Mouse (Mus musculus) forebrain, embryonic 16.5 days (tissue): Measurements from ENCODE around the gene Lsm4. TPM values are rescaled to one million over a fixed set of nuclear protein-coding genes. Genes with fewer than 3 reads are reported as not detected.

Experiments used
- ATAC-seq: fragments of 200-750 bp; cut with Nextera tagmentation; 2 replicates; pipeline ENCODE4 v1.8.0; 2017; ENCODE audit warnings: mild to moderate bottlenecking, moderate library complexity
- H3K27ac ChIP-seq: fragments of 300-500 bp; sonication (generic); 2 replicates; pipeline ENCODE4 v1.5.1; 2014; ENCODE audit warnings: low read length, control low read depth
- H3K27me3 ChIP-seq: fragments of 300-500 bp; sonication (generic); replicated peaks from 2 replicates; pipeline ENCODE4 v1.6.1; 2014; ENCODE audit warnings: low read length; ENCODE audit not compliant: control insufficient read depth, insufficient read depth
- H3K36me3 ChIP-seq: fragments of 300-500 bp; sonication (generic); 2 replicates; pipeline ENCODE4 v1.6.1; 2014; ENCODE audit not compliant: control insufficient read depth, insufficient read depth
- H3K4me1 ChIP-seq: fragments of 300-500 bp; sonication (generic); replicated peaks from 2 replicates; pipeline ENCODE4 v1.6.1; 2014; ENCODE audit warnings: low read length; ENCODE audit not compliant: control insufficient read depth, insufficient read depth
- H3K4me2 ChIP-seq: fragments of 300-500 bp; sonication (generic); 2 replicates; pipeline ENCODE4 v1.6.1; 2014; ENCODE audit warnings: mild to moderate bottlenecking, low read length, control low read depth
- H3K4me3 ChIP-seq: fragments of 300-500 bp; sonication (generic); replicated peaks from 2 replicates; pipeline ENCODE4 v1.5.1; 2014; ENCODE audit warnings: mild to moderate bottlenecking, low read length, control low read depth
- H3K9ac ChIP-seq: fragments of 300-500 bp; sonication (generic); replicated peaks from 2 replicates; pipeline ENCODE4 v1.6.1; 2014; ENCODE audit warnings: low read depth, low read length, control low read depth
- H3K9me3 ChIP-seq: fragments of 300-500 bp; sonication (generic); 2 replicates; pipeline ENCODE4 v1.6.1; 2016; ENCODE audit warnings: low read length; ENCODE audit not compliant: control insufficient read depth
- WGBS: fragments of 180-500 bp; shearing (Covaris S2); extraction: QIAGEN DNeasy Blood & Tissue Kit; methylation state at CpG from one replicate; pipeline ENCODE4 v1.1.7; 2014; 5-methylcytosine and 5-hydroxymethylcytosine counted together
- polyA plus RNA-seq: library from polyadenylated mRNA; unstranded; fragments of >200 nt; fragmentation: Nextera tagmentation; extraction: Ambion mirVana; gene quantifications from 2 replicates; pipeline ENCODE4 v1.2.1, GENCODE M21; 2015

Gene Lsm4
- polyA plus RNA-seq, 1 experiment from 2014 or later, result 168 TPM

DNA sequence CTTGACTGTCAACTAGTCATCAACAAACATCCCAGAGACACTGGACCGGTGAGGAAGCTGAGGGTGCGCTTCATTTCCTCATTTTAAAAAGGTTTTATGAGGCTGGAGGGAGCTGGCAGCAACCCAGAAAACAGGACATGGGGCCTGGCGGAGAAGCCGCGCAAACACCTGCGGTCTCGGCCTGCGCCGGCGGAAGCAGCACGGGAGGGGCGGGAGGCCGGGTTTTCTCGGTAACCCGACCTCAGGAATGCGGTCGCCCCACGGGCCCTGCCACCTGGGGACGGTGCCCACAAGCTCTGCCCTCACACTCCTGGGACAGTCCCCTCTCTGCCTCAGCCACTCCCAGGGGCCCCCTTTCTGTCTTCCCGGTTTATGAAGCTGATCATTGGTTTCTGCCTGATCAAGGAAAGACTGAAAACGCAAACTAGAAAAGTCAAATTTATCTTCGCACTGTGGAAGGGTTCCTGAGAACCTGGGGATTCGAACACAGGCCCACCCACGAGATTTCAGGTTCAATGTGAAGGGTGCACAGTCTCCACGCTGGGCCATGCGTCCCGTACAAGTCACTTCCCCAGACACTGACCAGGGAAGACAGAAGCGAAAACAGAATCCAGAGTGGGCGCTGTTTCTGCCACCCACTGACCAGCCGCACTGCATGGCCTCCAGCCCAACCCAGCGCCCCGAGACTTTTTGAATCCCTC, 22.4 kb downstream of the Lsm4 start:
- H3K4me1 ChIP-seq, result peaks cover 41% of the 10 kb centered on the region
- no peak overlapping the region for H3K4me2 ChIP-seq
- no peak for ATAC-seq
- H3K4me3 ChIP-seq, result no peak overlapping the region
- no peak overlapping the region for H3K27ac ChIP-seq
- WGBS, result 36% methylated on average over 32 of the region's 32 CpGs
- H3K9me3 ChIP-seq, result no peaks in the 10 kb centered on the region
- no peaks in the 10 kb centered on the region for H3K27me3 ChIP-seq
- no peak overlapping the region for H3K9ac ChIP-seq
- no peaks in the 10 kb centered on the region for H3K36me3 ChIP-seq

DNA sequence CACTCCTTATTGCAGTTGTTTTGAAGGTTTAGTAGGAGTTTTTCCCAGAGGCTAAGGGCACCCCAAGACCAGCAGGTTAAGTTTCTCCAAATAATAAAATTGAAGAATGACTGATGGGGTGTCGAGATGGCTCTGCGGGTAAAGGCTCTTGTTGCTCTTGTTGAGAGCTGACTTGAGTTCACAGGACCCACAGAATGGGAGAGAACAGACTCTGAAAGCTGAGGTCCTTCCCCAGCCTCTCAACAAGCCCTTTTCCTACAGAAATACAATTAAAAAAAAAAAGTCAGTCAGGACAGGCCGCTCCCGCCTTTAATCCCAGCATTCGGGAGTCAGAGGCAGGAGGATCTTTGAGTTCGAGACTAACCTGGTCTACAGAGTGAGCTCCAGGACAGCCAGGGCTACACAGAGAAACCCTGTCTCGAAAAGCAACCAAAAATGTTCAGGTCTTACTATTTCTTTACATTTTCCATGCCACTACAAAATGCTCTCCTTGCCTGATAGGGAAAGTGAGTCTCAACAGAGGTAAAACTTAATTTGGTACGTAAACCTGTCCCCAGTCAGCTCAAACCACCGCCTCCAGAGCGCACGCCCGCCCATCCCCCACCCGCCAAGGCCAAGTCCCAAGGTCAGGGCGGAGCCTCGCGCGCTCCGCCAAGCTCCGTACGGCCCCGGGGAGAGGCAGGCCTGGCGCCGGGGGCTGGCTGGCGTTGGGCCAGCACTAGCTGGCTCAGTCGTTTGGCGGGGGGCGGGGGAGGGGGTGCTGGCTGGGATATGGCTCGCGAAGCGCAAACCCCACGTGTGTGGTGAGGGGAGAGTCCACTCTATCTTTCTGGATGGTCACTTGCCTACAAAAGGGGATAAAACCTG, 23.2 kb downstream of the Lsm4 start:
- H3K4me1 ChIP-seq, result peaks cover 44% of the 10 kb centered on the region

DNA sequence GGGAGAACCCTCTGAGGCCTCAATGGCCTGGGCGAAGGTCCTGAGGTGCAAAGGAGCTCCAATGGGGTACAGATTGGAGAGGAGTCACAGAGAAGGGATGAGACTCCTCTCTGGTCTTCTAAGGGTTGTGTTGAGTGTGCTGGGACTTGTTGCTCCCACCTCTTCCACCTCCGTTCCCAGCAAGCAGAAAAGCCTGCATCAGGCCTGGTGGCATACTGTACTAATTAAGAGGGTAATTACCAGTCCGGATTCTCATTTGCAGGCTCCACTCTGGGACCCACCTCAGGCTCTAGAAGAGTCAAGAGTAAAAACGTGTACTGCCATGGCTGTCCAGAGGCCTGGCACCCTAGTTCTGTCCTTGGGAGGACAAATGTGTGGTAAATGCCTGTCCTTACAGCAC, 23.9 kb downstream of the Lsm4 start:
- Histone ChIP-seq H3K4me3 (no peak overlapping the region), H3K27ac (peak overlapping the region; percentile 43), H3K36me3 (no peaks in the 10 kb centered on the region), H3K27me3 (no peaks in the 10 kb centered on the region), H3K4me2 (peak overlapping the region; percentile 51), H3K4me1 (peaks cover 44% of the 10 kb centered on the region), H3K9me3 (no peaks in the 10 kb centered on the region), H3K9ac (peak overlapping the region; percentile 14)
- WGBS, result 17% methylated on average over 4 of the region's 4 CpGs
- ATAC-seq, result no peak

More for the DNA sequence above, 23.2 kb downstream of the Lsm4 start:
- Histone ChIP-seq H3K27ac (peak overlapping the region; percentile 43), H3K36me3 (no peaks in the 10 kb centered on the region), H3K9me3 (no peaks in the 10 kb centered on the region), H3K4me3 (peak overlapping the region; percentile 13), H3K9ac (peak overlapping the region; percentile 14), H3K27me3 (no peaks in the 10 kb centered on the region), H3K4me2 (peak overlapping the region; percentile 51)
- ATAC-seq, result no peak
- 6% methylated on average over 31 of the region's 31 CpGs for WGBS

DNA sequence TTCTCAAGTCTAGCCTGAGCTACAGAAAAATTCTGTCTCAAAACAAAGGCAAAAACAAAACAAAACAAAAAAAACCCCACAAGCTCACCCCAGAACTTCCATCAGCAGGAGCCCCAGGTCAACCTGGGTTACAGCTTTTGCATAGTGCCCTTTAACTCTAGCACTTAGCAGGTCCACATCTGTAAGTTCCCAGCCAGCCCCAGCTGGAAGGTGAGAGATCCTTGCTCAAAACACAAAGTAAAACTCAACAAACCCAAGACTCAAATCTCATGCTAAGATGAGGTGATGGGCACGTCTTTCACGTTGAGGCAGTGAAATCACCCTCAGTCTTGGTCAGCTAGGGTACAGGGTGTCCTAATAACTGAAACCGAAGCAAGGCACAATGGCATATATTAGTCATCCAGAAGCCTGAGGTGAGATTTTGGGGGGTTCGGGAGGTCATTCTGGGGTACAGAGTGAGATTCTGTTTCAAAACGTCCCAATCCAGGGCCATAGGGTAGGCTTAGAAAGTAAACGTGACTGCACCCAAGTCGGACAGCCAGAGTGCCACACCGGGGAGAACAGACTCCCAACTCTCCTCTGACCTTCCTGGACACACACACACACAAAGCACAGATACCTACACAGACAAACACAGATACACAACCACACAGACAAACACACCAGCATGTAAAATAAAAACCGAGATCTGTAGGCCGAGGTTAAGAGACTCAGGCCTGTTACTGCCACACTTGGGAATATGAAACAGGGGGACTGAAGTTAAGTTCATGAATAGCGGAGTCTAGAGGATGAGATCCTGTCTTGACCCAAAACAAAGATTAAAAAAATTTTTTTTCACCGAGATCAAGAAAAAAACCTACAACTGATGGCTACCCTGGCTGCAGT, 24.6 kb downstream of the Lsm4 start:
- H3K9ac ChIP-seq, result peak overlapping the region; percentile 59
- no peak for ATAC-seq
- WGBS, result 72% methylated on average over 12 of the region's 12 CpGs
- H3K4me2 ChIP-seq, result peak overlapping the region; percentile 56
- peak overlapping the region; percentile 93 for H3K27ac ChIP-seq
- no peaks in the 10 kb centered on the region for H3K36me3 ChIP-seq
- H3K4me1 ChIP-seq, result peaks cover 45% of the 10 kb centered on the region
- H3K27me3 ChIP-seq, result no peaks in the 10 kb centered on the region
- H3K9me3 ChIP-seq, result no peaks in the 10 kb centered on the region
- H3K4me3 ChIP-seq, result peak overlapping the region; percentile 62

DNA sequence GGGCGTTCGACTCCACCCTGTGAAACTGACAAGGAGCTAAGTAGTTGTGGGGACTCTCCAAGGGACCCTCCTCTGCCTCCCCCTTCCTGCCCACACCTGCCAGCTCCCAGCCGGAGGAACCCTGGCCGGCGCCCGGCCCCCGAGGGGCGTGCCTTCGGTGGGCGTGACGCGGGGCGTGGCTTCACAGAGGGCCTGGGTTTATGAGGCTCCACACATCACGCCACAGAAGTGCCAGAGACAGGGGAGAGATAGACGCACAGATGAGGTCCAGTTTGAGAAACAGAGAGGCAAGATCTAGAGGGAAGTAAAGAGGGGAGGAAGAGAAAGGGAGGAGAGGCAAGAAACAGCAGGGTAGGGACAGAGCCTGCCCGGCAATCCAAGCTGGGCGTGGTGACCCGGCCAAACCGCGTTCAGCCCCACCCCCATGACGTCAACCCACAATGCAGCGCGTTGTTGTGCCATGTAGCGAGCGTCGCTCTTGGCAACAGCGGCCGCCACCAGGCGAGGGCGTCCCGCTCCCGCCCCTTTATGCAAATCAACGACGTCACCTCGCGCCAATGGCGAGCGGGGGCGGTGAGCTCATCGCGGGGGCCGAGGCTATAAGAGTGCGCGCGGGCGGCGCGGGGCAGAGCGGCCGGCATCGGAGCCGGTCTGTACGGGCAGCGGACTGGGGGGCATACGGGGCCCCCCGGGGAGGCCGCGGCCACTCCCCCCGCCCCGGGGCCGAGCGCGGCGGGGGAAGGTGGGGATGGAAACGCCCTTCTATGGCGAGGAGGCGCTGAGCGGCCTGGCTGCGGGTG, 25.5 kb downstream of the Lsm4 start, which contains the start of gene Jund:
Jund (plus strand) TSS at position 640 of the 800 bp plus-strand sequence.
- H3K9ac ChIP-seq, result peak within 1 kb of the TSS; percentile 93
- H3K27ac ChIP-seq, result peak within 1 kb of the TSS; percentile 97
- no peaks in the 10 kb centered on the region for H3K36me3 ChIP-seq
- H3K4me2 ChIP-seq, result peak within 1 kb of the TSS; percentile 80
- under 1% methylated on average over 63 of the region's 69 CpGs for WGBS
- no peaks in the 10 kb centered on the region for H3K9me3 ChIP-seq
- H3K4me3 ChIP-seq, result peak within 1 kb of the TSS; percentile 62
- peak; percentile 85 for ATAC-seq
- H3K27me3 ChIP-seq, result no peaks in the 10 kb centered on the region
- peaks cover 49% of the 10 kb centered on the region for H3K4me1 ChIP-seq

DNA sequence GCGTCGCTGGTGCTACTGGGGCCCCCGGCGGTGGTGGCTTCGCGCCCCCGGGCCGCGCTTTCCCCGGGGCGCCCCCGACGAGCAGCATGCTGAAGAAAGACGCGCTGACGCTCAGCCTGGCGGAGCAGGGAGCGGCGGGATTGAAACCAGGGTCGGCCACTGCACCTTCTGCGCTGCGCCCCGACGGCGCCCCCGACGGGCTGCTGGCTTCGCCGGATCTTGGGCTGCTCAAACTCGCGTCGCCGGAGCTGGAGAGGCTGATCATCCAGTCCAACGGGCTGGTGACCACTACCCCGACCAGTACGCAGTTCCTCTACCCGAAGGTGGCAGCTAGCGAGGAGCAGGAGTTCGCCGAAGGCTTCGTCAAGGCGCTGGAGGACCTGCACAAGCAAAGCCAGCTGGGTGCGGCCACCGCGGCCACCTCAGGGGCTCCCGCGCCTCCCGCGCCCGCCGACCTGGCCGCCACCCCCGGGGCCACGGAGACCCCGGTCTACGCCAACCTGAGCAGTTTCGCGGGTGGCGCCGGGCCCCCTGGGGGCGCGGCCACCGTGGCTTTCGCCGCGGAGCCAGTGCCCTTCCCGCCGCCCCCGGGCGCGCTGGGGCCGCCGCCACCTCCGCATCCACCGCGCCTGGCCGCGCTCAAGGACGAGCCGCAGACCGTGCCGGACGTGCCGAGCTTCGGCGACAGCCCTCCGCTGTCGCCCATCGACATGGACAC, 26.2 kb downstream of the Lsm4 start:
- under 1% methylated on average over 74 of the region's 89 CpGs for WGBS
- Histone ChIP-seq H3K27me3 (no peaks in the 10 kb centered on the region), H3K4me3 (peak overlapping the region; percentile 62), H3K9me3 (no peaks in the 10 kb centered on the region), H3K9ac (peak overlapping the region; percentile 93), H3K36me3 (no peaks in the 10 kb centered on the region), H3K27ac (peak overlapping the region; percentile 97), H3K4me1 (peaks cover 49% of the 10 kb centered on the region), H3K4me2 (peak overlapping the region; percentile 80)
- ATAC-seq, result peak; percentile 1

DNA sequence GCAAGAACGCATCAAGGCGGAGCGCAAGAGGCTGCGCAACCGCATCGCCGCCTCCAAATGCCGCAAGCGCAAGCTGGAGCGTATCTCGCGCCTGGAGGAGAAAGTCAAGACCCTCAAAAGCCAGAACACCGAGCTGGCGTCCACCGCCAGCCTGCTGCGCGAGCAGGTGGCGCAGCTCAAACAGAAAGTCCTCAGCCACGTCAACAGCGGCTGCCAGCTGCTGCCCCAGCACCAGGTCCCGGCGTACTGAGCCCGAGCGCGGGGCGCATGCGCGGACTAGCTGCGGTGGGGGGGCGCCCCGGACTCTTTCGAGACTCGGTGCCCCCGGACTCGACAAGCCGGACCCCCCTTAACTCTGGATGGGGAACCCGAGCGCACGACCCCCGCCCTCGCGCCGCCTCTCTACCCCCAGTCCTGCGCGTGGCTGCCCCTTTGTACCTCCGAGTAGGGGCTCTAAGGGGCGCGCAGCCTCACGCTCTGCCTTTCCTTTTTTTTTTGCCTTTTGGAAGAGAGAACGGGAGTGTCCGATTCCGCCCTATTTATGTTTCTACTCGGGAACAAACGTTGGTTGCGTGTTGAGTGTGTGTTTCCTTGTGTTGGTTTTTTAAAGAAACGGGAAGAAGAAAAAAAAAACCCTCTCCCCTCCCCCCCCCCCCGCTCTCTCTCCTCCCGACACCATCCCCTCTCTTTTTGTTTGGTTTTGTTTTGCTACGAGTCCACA, 26.9 kb downstream of the Lsm4 start:
- no peaks in the 10 kb centered on the region for H3K9me3 ChIP-seq
- ATAC-seq, result peak; percentile 11; the same call in 1 of the 2 replicates
- peak overlapping the region; percentile 93 for H3K9ac ChIP-seq
- H3K27me3 ChIP-seq, result no peaks in the 10 kb centered on the region
- WGBS, result under 1% methylated on average over 58 of the region's 59 CpGs
- peak overlapping the region; percentile 97 for H3K27ac ChIP-seq
- H3K36me3 ChIP-seq, result no peaks in the 10 kb centered on the region
- peaks cover 49% of the 10 kb centered on the region for H3K4me1 ChIP-seq
- peak overlapping the region; percentile 80 for H3K4me2 ChIP-seq
- H3K4me3 ChIP-seq, result peak overlapping the region; percentile 62
